Mouse (Mus musculus) left cerebral cortex, adult 11 months (tissue): ENCODE results near the gene H2al1f.
"Not testable (repeated sequence)": the region's sequence is repeated elsewhere in the genome, so short reads cannot be mapped to it uniquely, and the experiment has no call there.

ENCODE experiments used
- DNase-seq: peaks from one replicate; pipeline ENCODE4 v3.0.0; 2022; ENCODE audit warnings: low spot score

The H2al1f gene

DNA sequence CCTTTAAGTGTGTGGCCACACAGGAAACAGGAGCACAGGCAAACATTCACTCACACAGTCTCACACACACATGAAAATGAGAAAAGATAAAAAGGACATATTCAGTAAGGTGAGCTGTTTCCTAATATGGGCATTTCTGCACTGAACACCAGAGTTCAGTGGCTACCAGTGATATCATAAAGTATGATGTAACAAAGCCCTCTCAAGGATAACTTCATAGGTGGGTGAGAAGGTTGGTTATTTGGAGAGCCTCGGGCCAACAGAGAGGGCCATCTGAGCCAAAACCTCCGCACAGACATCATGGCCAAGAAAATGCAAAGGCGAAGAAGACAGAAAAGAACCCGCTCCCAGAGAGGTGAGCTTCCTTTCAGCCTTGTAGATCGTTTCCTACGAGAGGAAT lies at the start of gene H2al1f:
TSS of gene H2al1f (plus strand) at position 301 of the 400 bp plus-strand sequence.
- not testable (repeated sequence) for DNase-seq

DNA sequence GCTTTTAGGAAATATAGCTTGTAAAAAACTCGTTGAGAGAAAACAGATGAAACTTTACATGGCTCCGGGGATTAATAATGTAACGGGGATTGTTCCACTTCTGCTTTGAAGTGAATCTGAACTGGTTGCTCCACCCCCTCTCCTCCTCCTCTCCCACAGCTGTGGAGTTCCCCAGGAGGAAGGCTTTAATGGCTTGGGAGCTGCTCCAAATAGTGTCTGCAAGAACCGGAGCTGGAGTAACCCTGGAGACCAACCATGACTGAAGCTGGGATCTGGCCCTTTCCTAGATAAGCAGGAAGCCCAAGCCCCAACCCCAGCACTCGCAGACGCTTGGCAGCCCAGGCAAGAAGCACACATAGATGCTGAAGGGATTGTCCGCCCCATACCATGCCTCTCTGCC lies 47.2 kb upstream of the H2al1f start:
- no peak for DNase-seq

DNA sequence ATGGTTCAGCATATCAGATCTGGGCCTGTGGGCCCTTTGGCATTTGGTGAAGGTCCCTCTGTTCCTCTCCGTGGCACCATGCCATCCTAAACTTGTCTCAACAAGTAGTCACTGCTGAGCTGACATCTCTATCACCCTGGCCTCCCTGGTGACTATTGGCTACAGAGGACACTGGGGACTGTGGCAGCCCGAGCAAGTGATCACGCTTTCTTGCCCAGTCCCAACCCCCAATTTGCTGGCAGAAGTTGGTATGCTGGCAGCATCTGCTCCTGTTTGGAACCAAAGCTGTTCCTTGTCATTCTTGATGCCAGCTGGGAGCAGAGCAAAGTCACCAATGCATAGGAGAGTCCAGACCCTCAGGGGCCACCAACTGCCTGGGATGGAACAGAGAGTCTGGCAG lies 45.9 kb upstream of the H2al1f start:
- DNase-seq = no peak

DNA sequence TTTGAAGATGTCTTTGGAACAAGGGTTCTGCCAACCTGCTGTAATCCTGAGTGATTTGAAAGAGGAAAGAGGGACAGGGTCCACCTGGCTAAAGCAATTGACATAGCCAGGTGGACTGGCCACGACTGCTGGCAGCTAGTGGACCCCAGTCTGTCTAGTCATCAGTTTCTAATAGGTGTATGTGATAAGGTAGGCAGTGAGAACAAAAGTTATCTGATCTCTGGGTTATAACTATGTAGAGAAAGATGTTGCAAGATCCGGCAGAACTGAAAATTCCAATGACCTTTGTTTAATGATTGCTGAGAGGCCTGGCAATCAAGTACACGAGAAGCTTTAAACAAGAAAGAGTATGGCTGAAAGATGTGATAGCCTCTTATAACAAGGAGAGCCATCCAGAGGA lies 41.8 kb upstream of the H2al1f start:
- DNase-seq = no peak

DNA sequence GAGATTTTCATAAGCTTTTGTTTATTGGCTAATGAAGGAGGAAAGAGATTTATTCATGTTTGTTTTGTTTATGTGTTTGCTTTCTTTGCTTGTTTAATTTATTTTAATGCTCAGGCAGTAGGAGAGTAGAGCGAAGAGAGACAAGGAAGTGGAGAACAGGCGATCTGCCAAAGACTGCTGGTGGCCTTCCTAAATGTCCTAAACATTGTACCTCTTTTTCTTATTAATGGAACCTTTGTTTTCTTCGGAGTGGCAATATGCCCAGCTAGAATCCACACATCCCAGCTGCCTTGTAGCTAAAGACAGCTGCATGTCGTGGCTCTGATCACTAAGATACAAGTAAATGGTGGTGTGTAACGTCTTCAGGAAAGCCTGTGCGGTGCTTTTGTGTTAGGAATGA lies 37.9 kb upstream of the H2al1f start:
- DNase-seq = no peak

DNA sequence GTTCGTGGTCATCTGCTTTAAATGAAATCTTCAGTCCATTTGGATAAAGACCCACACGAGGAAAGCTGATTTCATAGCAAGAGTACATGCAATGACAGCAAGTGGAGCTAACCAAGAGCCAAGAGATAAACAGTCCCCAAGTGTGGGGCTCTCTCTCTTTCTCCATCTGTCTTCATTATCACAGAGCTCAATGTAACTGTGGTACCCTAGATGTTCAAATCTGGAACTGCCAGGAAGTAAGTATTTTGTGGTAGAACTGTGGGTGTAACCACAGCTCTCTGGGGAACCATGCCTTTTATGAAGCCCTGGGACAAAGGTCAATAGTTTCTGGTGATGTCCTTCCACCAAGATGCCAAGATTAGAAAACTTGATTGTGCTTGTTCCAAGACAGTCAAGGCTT lies 34.2 kb upstream of the H2al1f start:
- no peak for DNase-seq

DNA sequence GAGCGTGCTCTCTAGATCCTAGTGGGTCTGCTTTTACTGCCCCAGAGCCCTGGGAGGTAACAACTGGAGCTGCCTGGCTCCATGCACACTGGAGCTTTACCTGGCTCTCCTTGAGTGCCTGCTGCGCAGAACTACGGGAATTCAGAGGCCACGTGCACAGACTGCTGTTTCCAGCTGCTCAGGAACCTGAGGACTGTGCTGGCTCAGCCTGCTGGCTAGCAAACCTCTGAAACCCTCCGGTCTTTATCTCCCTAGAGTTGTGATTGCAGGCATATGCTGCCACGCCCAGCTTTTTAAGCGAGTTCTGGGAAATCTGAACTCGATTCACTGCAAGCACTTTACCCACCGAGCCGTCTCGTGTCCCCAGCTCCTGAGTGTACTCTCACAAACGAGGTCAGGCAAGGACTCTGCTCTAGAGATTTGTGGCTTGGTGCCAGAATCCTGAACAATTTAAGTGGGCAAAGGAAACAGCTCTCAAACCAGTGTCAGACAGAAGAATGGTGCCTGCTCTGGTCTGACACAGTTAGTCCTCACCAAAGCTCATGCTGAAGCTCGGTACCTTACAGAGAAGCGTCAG lies 26.6 kb upstream of the H2al1f start:
- DNase-seq = no peak

DNA sequence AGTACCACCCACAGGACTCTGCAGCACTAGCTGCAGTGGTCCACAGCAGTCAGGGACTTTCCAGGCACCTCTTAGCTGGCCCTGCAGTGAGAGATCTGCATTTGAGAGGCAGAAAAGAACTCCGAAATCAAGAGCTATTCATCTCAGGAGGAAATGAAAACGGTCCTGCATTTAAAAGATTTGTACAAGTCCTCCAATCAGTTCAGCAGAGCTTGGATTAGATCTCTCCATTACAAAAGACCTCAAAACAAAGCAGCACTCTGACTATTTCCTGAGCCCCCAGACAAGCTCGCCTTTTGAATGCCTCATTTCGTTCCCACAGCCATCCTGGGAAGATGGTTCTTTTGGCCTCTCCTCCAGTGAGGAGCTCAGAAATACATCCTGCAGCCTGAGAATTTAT lies 25.7 kb upstream of the H2al1f start:
- no peak for DNase-seq

DNA sequence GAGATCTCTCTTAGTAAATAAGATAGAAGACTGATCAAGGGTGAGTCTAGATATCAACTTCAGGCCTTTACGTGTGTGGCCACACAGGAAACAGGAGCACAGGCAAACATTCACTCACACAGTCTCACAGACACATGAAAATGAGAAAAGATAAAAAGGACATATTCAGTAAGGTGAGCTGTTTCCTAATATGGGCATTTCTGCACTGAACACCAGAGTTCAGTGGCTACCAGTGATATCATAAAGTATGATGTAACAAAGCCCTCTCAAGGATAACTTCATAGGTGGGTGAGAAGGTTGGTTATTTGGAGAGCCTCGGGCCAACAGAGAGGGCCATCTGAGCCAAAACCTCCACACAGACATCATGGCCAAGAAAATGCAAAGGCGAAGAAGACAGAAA lies 16.0 kb upstream of the H2al1f start, which contains the start of gene H2al1a:
TSS of gene H2al1a (plus strand) at position 301 of the 400 bp plus-strand sequence.
- DNase-seq = not testable (repeated sequence)

DNA sequence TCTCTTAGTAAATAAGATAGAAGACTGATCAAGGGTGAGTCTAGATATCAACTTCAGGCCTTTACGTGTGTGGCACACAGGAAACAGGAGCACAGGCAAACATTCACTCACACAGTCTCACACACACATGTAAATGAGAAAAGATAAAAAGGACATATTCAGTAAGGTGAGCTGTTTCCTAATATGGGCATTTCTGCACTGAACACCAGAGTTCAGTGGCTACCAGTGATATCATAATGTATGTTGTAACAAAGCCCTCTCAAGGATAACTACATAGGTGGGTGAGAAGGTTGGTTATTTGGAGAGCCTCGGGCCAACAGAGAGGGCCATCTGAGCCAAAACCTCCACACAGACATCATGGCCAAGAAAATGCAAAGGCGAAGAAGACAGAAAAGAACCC lies 12.8 kb upstream of the H2al1f start, which contains the start of gene H2al1b:
TSS of gene H2al1b (plus strand) at position 301 of the 400 bp plus-strand sequence.
- not testable (repeated sequence) for DNase-seq

DNA sequence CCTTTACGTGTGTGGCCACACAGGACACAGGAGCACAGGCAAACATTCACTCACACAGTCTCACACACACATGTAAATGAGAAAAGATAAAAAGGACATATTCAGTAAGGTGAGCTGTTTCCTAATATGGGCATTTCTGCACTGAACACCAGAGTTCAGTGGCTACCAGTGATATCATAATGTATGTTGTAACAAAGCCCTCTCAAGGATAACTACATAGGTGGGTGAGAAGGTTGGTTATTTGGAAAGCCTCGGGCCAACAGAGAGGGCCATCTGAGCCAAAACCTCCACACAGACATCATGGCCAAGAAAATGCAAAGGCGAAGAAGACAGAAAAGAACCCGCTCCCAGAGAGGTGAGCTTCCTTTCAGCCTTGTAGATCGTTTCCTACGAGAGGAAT lies 9.6 kb upstream of the H2al1f start, which contains the start of gene H2al1c:
TSS of gene H2al1c (plus strand) at position 301 of the 400 bp plus-strand sequence.
- DNase-seq = not testable (repeated sequence)

DNA sequence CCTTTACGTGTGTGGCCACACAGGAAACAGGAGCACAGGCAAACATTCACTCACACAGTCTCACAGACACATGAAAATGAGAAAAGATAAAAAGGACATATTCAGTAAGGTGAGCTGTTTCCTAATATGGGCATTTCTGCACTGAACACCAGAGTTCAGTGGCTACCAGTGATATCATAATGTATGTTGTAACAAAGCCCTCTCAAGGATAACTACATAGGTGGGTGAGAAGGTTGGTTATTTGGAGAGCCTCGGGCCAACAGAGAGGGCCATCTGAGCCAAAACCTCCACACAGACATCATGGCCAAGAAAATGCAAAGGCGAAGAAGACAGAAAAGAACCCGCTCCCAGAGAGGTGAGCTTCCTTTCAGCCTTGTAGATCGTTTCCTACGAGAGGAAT lies 6.4 kb upstream of the H2al1f start, which contains the start of gene H2al1d:
TSS of gene H2al1d (plus strand) at position 301 of the 400 bp plus-strand sequence.
- not testable (repeated sequence) for DNase-seq

DNA sequence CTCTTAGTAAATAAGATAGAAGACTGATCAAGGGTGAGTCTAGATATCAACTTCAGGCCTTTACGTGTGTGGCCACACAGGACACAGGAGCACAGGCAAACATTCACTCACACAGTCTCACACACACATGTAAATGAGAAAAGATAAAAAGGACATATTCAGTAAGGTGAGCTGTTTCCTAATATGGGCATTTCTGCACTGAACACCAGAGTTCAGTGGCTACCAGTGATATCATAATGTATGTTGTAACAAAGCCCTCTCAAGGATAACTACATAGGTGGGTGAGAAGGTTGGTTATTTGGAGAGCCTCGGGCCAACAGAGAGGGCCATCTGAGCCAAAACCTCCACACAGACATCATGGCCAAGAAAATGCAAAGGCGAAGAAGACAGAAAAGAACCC lies 3.3 kb upstream of the H2al1f start, which contains the start of gene H2al1e:
TSS of gene H2al1e (plus strand) at position 301 of the 400 bp plus-strand sequence.
- not testable (repeated sequence) for DNase-seq

DNA sequence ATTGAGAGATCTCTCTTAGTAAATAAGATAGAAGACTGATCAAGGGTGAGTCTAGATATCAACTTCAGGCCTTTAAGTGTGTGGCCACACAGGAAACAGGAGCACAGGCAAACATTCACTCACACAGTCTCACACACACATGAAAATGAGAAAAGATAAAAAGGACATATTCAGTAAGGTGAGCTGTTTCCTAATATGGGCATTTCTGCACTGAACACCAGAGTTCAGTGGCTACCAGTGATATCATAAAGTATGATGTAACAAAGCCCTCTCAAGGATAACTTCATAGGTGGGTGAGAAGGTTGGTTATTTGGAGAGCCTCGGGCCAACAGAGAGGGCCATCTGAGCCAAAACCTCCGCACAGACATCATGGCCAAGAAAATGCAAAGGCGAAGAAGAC lies 3.0 kb downstream of the H2al1f start, which contains the start of gene H2al1g:
TSS of gene H2al1g (plus strand) at position 301 of the 400 bp plus-strand sequence.
- DNase-seq = not testable (repeated sequence)

DNA sequence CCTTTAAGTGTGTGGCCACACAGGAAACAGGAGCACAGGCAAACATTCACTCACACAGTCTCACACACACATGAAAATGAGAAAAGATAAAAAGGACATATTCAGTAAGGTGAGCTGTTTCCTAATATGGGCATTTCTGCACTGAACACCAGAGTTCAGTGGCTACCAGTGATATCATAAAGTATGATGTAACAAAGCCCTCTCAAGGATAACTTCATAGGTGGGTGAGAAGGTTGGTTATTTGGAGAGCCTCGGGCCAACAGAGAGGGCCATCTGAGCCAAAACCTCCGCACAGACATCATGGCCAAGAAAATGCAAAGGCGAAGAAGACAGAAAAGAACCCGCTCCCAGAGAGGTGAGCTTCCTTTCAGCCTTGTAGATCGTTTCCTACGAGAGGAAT lies 6.2 kb downstream of the H2al1f start, which contains the start of gene H2al1h:
TSS of gene H2al1h (plus strand) at position 301 of the 400 bp plus-strand sequence.
- not testable (repeated sequence) for DNase-seq

DNA sequence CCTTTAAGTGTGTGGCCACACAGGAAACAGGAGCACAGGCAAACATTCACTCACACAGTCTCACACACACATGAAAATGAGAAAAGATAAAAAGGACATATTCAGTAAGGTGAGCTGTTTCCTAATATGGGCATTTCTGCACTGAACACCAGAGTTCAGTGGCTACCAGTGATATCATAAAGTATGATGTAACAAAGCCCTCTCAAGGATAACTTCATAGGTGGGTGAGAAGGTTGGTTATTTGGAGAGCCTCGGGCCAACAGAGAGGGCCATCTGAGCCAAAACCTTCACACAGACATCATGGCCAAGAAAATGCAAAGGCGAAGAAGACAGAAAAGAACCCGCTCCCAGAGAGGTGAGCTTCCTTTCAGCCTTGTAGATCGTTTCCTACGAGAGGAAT lies 9.4 kb downstream of the H2al1f start, which contains the start of gene H2al1i:
TSS of gene H2al1i (plus strand) at position 301 of the 400 bp plus-strand sequence.
- not testable (repeated sequence) for DNase-seq

DNA sequence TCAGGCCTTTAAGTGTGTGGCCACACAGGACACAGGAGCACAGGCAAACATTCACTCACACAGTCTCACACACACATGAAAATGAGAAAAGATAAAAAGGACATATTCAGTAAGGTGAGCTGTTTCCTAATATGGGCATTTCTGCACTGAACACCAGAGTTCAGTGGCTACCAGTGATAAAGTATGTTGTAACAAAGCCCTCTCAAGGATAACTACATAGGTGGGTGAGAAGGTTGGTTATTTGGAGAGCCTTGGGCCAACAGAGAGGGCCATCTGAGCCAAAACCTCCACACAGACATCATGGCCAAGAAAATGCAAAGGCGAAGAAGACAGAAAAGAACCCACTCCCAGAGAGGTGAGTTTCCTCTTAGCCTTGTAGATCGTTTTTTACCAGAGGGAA lies 12.6 kb downstream of the H2al1f start, which contains the start of gene H2al1j:
TSS of gene H2al1j (plus strand) at position 301 of the 400 bp plus-strand sequence.
- DNase-seq = not testable (repeated sequence)

DNA sequence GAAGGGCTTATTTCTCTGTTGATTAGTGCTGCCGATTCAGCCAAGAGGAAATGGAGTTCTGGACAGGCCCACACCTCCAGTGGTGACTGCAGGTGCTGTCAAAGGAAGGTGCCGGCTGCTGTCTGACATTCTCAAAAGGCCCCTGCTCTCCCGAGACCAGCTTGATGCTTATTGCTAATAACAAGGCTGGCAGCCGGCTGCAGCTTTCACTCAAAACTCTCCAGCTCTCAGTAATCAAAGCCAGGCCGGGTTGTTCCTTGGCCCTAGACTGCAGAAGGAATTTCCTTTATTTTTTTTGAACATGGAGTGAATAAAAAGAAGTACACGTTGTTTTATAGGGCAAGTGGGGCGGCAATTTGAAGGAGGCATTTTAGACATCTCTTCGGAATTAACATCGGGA lies 30.8 kb downstream of the H2al1f start:
- DNase-seq = no peak

DNA sequence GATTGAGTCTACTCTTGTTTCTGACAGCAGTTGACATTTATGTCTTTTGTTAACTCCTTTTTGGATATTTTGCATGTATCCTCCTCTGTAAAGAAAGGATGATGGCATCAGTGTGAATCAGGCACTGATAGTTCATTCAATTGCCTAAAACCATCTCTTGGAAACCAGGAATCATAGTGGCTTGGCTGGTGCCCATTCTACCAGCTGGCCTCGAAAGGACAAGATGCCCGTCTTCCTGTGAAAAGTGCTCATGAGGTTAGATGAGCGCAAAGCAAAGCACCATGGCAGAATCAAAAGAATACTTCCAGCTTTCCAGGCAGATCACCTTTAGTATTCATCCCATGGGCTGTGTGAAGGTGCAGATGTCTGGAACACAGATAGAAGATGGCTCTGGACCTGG lies 31.8 kb downstream of the H2al1f start:
- DNase-seq = no peak

DNA sequence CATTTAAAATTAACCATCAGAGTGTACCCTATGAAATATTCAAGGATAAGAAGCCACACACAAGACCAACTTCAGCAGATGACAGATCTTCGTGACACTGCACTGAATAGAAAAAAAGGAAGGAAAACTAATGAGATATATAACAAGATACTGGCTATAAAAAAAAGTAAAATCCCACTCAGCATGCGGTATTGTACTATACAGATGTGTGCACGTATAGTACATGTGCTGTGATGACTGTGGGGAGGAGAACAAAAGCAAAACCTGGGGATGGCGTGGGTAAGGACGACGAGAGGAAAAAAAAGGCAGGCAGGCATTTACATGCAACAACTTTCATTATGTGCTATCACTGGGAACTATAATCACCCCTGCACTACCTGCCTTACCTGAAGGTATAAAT lies 45.9 kb downstream of the H2al1f start:
- DNase-seq = no peak

DNA sequence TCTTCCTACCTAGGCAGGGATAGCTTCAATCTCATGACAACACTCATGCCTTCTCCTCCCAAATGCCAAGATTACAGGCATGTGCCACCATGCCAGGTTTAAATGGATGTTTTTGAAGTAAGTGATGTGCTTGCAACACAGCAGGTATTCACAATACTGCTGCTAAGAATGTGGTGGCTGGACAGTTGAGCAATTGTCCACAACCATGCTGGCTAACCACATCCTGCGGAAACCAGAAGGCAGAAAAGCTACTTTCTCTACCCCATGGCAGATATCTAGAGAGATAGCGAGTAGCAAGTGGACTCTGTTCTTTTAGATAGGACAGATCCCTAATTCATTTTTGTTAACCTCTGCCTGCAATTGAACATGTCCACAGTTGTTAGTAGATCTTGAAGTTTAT lies 46.3 kb downstream of the H2al1f start:
- DNase-seq = no peak

DNA sequence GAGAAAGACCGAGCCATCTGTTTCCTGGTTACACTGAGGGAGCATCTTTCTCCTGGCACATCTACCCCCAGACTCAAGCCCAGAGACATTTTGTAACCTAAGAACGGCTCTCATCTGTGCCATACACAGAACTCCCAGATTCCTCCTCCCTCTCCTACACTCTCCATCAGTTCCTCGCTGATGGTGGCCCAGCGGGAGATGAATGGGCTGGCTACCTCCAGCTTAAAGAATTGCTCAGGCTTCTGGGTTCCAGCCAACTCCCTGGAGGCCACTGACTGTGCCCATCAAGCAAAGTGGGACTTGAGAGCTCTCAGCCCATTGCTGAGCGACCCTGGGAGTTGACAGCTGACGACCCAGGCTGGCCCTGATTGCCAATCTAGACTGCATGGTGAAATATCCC lies 48.9 kb downstream of the H2al1f start:
- no peak for DNase-seq
